Mouse (Mus musculus) heart, adult 2 months (tissue): ENCODE measurements around the gene Slc25a11.

ENCODE experiments used
- CTCF ChIP-seq: fragments of 200-600 bp; IDR thresholded peaks from 2 replicates; pipeline ENCODE4 v1.8.1; 2022; ENCODE audit warnings: antibody characterized with exemption, mild to moderate bottlenecking, moderate library complexity
- EP300 ChIP-seq: fragments of 200-500 bp; IDR thresholded peaks from 2 replicates; pipeline ENCODE4 v1.6.1; 2011; ENCODE audit warnings: low read depth, low read length, control low read depth; ENCODE audit not compliant: insufficient read depth
- POLR2A ChIP-seq: fragments of 200-500 bp; IDR thresholded peaks from 2 replicates; pipeline ENCODE4 v1.6.1; 2011; ENCODE audit warnings: mild to moderate bottlenecking, low read depth, low read length, control low read depth; ENCODE audit not compliant: insufficient read depth

GRCm38 (mm10) chr11:70688372-70688771, 41.1 kb upstream of the Slc25a11 start:
- TF ChIP-seq POLR2A (no peak), CTCF (no peak), EP300 (no peak)
